Mouse (Mus musculus) heart, adult 2 months (tissue): Measurements from ENCODE around the gene Zfp931. TPM values are rescaled to one million over a fixed set of nuclear protein-coding genes. Genes with fewer than 3 reads are reported as not detected.

Experiments
- DNase-seq, 2 experiments: peaks; one replicate each; pipeline ENCODE4 v3.0.0; 2021
- H3K27ac ChIP-seq: fragments of 200-600 bp; 2 replicates; pipeline ENCODE4 v1.8.1; 2022
- H3K27me3 ChIP-seq: fragments of 200-500 bp; 2 replicates; pipeline ENCODE4 v1.6.1; 2012; ENCODE audit warnings: mild to moderate bottlenecking, low read length, inconsistent platforms, mixed read lengths; ENCODE audit not compliant: control insufficient read depth, insufficient read depth
- H3K36me3 ChIP-seq: fragments of 200-500 bp; 2 replicates; pipeline ENCODE4 v1.6.1; 2012; ENCODE audit warnings: low read length, inconsistent platforms; ENCODE audit not compliant: control insufficient read depth, insufficient read depth
- H3K4me1 ChIP-seq: fragments of 200-500 bp; 2 replicates; pipeline ENCODE4 v1.6.1; 2011; ENCODE audit warnings: low read length; ENCODE audit not compliant: control insufficient read depth, insufficient read depth
- H3K4me3 ChIP-seq: fragments of 200-600 bp; 2 replicates; pipeline ENCODE4 v1.8.1; 2022
- H3K79me2 ChIP-seq: fragments of 200-500 bp; replicated peaks from 2 replicates; pipeline ENCODE4 v1.6.1; 2012; ENCODE audit warnings: mild to moderate bottlenecking, inconsistent platforms, low read length, moderate library complexity, mixed read lengths; ENCODE audit not compliant: control insufficient read depth, insufficient read depth
- H3K9ac ChIP-seq: fragments of 200-500 bp; 2 replicates; pipeline ENCODE4 v1.6.1; 2012; ENCODE audit warnings: low read depth, mild to moderate bottlenecking, control low read depth, inconsistent platforms, low read length, mixed read lengths
- CTCF ChIP-seq: fragments of 200-600 bp; IDR thresholded peaks from 2 replicates; pipeline ENCODE4 v1.8.1; 2022; ENCODE audit warnings: antibody characterized with exemption, mild to moderate bottlenecking, moderate library complexity
- EP300 ChIP-seq: fragments of 200-500 bp; IDR thresholded peaks from 2 replicates; pipeline ENCODE4 v1.6.1; 2011; ENCODE audit warnings: low read depth, low read length, control low read depth; ENCODE audit not compliant: insufficient read depth
- POLR2A ChIP-seq: fragments of 200-500 bp; IDR thresholded peaks from 2 replicates; pipeline ENCODE4 v1.6.1; 2011; ENCODE audit warnings: mild to moderate bottlenecking, low read depth, low read length, control low read depth; ENCODE audit not compliant: insufficient read depth
- WGBS: fragments of 180-500 bp; shearing (Covaris S2); methylation state at CpG from one replicate; pipeline ENCODE4 v1.1.7; 2018; 5-methylcytosine and 5-hydroxymethylcytosine counted together
- intact Hi-C: fragments of 180-260 bp; cut with DNase I; formaldehyde crosslinking; loops from one replicate; pipeline ENCODE4 v1.15.1; 2025
- polyA plus RNA-seq: library from polyadenylated mRNA; depleted of rRNA; stranded (reverse); fragments of >200 nt; gene quantifications from 2 replicates; pipeline ENCODE4 v1.2.3, GENCODE M21; 2012
- total RNA-seq, 2 experiments: library from RNA; stranded (reverse); gene quantifications; 2 replicates each; pipeline ENCODE4 v1.2.3; 2021

Zfp931 gene
- total and polyA plus RNA-seq, 3 experiments = 2.6 to 14.9 (median 11.7) TPM

GRCm38 (mm10) chr2:178120651-178121374 is 42.5 kb upstream of the Zfp931 start:
- intact Hi-C loops = no loop called here
- Histone ChIP-seq H3K79me2 (no peaks in the 10 kb centered on the region), H3K4me3 (no peak overlapping the region), H3K27me3 (peaks cover 7% of the 10 kb centered on the region; the same call in 1 of the 2 replicates), H3K36me3 (no peaks in the 10 kb centered on the region), H3K9ac (no peak overlapping the region), H3K27ac (no peak overlapping the region), H3K4me1 (no peaks in the 10 kb centered on the region)
- 68% methylated on average over 8 of the region's 8 CpGs for WGBS
- TF ChIP-seq EP300 (no peak), POLR2A (no peak), CTCF (no peak)
- DNase-seq = no peak

- Histone ChIP-seq H3K4me1 (no peaks in the 10 kb centered on the region), H3K9ac (no peak overlapping the region), H3K27ac (no peak overlapping the region), H3K4me3 (no peak overlapping the region), H3K27me3 (peaks cover 7% of the 10 kb centered on the region; the same call in 1 of the 2 replicates), H3K79me2 (no peaks in the 10 kb centered on the region), H3K36me3 (no peaks in the 10 kb centered on the region)
- TF ChIP-seq POLR2A (no peak), CTCF (no peak), EP300 (no peak)
- intact Hi-C loops = no loop called here
- no peak for DNase-seq
These were observed 42.0 kb upstream of the Zfp931 start for GRCm38 (mm10) chr2:178120356-178120645.

DNA sequence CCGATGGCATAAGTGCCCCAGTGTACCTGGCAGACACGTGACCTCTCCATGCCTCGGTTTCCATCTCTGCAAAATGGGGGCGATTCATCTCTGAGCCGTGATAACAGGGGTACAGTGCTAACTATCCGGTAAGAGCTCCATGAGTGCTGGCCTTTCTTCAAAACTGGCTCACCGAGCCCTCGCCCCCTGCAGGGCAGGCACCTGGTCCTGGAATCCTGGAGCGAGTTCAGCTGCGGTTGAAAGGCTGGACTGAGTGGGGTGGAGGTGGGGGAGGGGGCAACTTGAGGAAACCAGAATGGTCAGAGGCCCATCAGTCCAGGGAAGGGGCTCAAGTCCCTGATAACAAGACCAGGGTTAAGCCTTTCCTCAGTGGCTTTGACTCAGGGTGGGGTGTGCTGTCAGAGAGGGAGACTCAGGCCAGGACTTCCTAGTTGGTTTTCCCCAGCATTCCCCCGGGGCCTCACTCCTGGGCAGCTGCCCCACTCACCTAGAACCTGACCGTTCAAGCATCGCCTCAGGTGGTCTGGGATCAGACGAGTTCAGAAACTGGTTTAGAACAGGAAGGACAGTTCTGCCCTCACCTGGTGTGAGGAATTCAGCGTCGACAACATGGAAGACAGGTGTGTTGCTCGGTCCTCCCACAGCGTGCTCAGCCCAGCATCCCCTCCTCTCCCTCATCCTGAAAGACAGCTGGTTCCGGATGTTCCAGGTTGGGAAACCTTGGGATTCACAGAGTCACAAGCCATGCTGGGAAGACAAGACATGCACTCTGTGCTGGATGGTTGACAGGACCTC is 41.5 kb upstream of the Zfp931 start:
- no peak overlapping the region for H3K27ac ChIP-seq
- no peak for TF ChIP-seq CTCF
- TF ChIP-seq EP300 = no peak
- WGBS = 25% methylated on average over 19 of the region's 19 CpGs
- DNase-seq = no peak
- intact Hi-C loops = no loop called here
- H3K4me1 ChIP-seq = no peaks in the 10 kb centered on the region
- H3K9ac ChIP-seq = no peak overlapping the region
- H3K36me3 ChIP-seq = no peaks in the 10 kb centered on the region
- H3K79me2 ChIP-seq = no peaks in the 10 kb centered on the region
- peaks cover 7% of the 10 kb centered on the region; the same call in 1 of the 2 replicates for H3K27me3 ChIP-seq
- no peak overlapping the region for H3K4me3 ChIP-seq

DNA sequence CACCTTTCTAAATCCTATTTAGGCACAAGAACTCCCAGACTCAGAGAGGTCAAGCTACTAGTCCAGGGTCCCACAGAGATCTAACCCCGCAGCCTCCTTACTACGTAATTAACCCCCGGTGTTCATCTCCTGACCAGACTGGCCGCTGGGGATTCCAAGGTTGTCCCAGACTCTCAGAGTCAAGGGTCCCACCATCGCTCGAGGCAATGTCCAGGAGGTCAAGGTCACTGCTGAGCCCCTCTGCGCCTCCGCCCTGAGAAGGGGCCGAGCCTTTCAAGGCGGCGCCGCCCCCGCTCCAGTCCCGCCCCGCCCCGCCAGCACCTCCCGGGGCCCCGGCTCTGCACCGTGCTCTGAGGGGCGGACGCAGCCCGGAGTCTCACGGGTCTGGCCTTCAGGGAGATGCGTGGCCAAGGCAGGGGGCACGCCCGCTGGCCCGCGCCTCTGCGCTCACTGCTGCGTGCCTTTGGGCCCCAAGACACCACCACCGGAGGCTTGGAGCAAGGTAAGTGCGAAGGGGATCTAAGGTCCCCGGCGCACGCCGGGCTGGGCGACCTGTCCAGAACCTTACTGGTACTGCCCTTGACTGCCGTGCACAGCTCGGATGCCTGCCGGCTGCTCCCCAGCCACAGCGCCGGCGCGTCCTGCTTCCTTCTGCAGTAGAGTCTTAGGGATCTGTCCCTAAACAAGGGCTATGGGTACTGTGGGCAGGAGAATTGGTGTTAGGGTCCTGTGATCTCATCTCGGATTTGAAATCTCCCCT is 40.7 kb upstream of the Zfp931 start, which contains the start of gene Phactr3:
Gene Phactr3 (plus strand): TSS at position 175 of the 760 bp plus-strand sequence.
- peak within 1 kb of the TSS; percentile 14; the same call in 1 of the 2 replicates for H3K4me3 ChIP-seq
- no peak for DNase-seq
- peaks cover 7% of the 10 kb centered on the region; the same call in 1 of the 2 replicates for H3K27me3 ChIP-seq
- no peaks in the 10 kb centered on the region for H3K4me1 ChIP-seq
- TF ChIP-seq EP300 (no peak), CTCF (no peak), POLR2A (no peak)
- H3K9ac ChIP-seq = no peak within 1 kb of the TSS
- no peaks in the 10 kb centered on the region for H3K36me3 ChIP-seq
- no peak within 1 kb of the TSS for H3K27ac ChIP-seq
- intact Hi-C loops = no loop called here
- no peaks in the 10 kb centered on the region for H3K79me2 ChIP-seq
- 2% methylated on average over 45 of the region's 45 CpGs for WGBS

- Histone ChIP-seq H3K27ac (no peak overlapping the region), H3K27me3 (peaks cover 7% of the 10 kb centered on the region; the same call in 1 of the 2 replicates), H3K36me3 (no peaks in the 10 kb centered on the region), H3K9ac (no peak overlapping the region), H3K4me3 (no peak overlapping the region), H3K4me1 (no peaks in the 10 kb centered on the region), H3K79me2 (no peaks in the 10 kb centered on the region)
- TF ChIP-seq POLR2A (no peak), CTCF (peak; percentile 71), EP300 (no peak)
- intact Hi-C loops = no loop called here
- WGBS = 24% methylated on average over 12 of the region's 12 CpGs
- DNase-seq = peak in 1 of 2 experiments; percentile 35
These were observed 39.7 kb upstream of the Zfp931 start for GRCm38 (mm10) chr2:178117946-178118345.
